Mouse (Mus musculus): ENCODE data around the gene Neurl1a. TPM values are rescaled to one million over a fixed set of nuclear protein-coding genes. Genes with fewer than 3 reads are reported as not detected.
"Not testable (repeated sequence)": the region's sequence is repeated elsewhere in the genome, so short reads cannot be mapped to it uniquely, and the experiment has no call there.

Gene Neurl1a
- 10 to 100 TPM; 24.8 to 27.3 TPM for total RNA-seq (2021)
- long read RNA-seq, experiment 1, full-length matches to known transcripts: 18 of 35 reads
- long read RNA-seq, experiment 1, partial matches to known transcripts: 16 of 35 reads
- long read RNA-seq, experiment 1, other reads (novel, unspliced or antisense): 1 of 35 reads
- long read RNA-seq, experiment 2, full-length matches to known transcripts: 15 of 45 reads
- long read RNA-seq, experiment 2, partial matches to known transcripts: 25 of 45 reads
- long read RNA-seq, experiment 2, other reads (novel, unspliced or antisense): 5 of 45 reads

- DNase-seq (ENCODE audit: low spot score in 2 of 2): peak; percentile 16 to 40
Measured at GRCm38 (mm10) chr19:47178431-47179271, at the start of gene Neurl1a. Gene Neurl1a (plus strand): TSS chr19:47178820.

GRCm38 (mm10) chr19:47128835-47129234 is 49.8 kb upstream of the Neurl1a start:
- no peak for DNase-seq (ENCODE audit: low spot score in 2 of 2)

- no peak for DNase-seq (ENCODE audit: low spot score in 2 of 2)
Measured at GRCm38 (mm10) chr19:47130551-47131125, 48.0 kb upstream of the Neurl1a start.

GRCm38 (mm10) chr19:47133161-47133560 is 45.5 kb upstream of the Neurl1a start:
- DNase-seq (ENCODE audit: low spot score in 2 of 2): no peak

- DNase-seq (ENCODE audit: low spot score in 2 of 2): no peak
Measured at GRCm38 (mm10) chr19:47135568-47135967, 43.1 kb upstream of the Neurl1a start.

GRCm38 (mm10) chr19:47136170-47136569 is 42.5 kb upstream of the Neurl1a start:
- no peak for DNase-seq (ENCODE audit: low spot score in 2 of 2)

GRCm38 (mm10) chr19:47137051-47137581 is 41.5 kb upstream of the Neurl1a start:
- DNase-seq (ENCODE audit: low spot score in 2 of 2): no peak

- peak in 1 of 2 experiments; percentile 30 for DNase-seq (ENCODE audit: low spot score in 2 of 2)
Measured at GRCm38 (mm10) chr19:47137771-47138421, 40.7 kb upstream of the Neurl1a start, which contains the start of gene Calhm2. Gene Calhm2 (minus strand): TSS chr19:47138294.

GRCm38 (mm10) chr19:47139611-47140010 is 39.0 kb upstream of the Neurl1a start:
- not testable (repeated sequence) for DNase-seq (ENCODE audit: low spot score in 2 of 2)

GRCm38 (mm10) chr19:47142438-47142837 is 36.2 kb upstream of the Neurl1a start:
- DNase-seq (ENCODE audit: low spot score in 2 of 2): no peak

GRCm38 (mm10) chr19:47144154-47144553 is 34.5 kb upstream of the Neurl1a start, which contains the start of gene Calhm1:
Gene Calhm1 (minus strand): TSS chr19:47144254.
- DNase-seq (ENCODE audit: low spot score in 2 of 2): no peak

- DNase-seq (ENCODE audit: low spot score in 2 of 2): no peak
Measured at GRCm38 (mm10) chr19:47148267-47148847, 30.3 kb upstream of the Neurl1a start.

- DNase-seq (ENCODE audit: low spot score in 2 of 2): no peak
Measured at GRCm38 (mm10) chr19:47149854-47150253, 28.8 kb upstream of the Neurl1a start.

GRCm38 (mm10) chr19:47151332-47152061 is 27.1 kb upstream of the Neurl1a start:
- no peak for DNase-seq (ENCODE audit: low spot score in 2 of 2)

- DNase-seq (ENCODE audit: low spot score in 2 of 2): no peak
Measured at GRCm38 (mm10) chr19:47152062-47152369, 26.6 kb upstream of the Neurl1a start.

GRCm38 (mm10) chr19:47153767-47154166 is 24.9 kb upstream of the Neurl1a start:
- no peak for DNase-seq (ENCODE audit: low spot score in 2 of 2)

GRCm38 (mm10) chr19:47157664-47158063 is 21.0 kb upstream of the Neurl1a start, which contains the start of gene Calhm3:
Gene Calhm3 (minus strand): TSS chr19:47157764.
- no peak for DNase-seq (ENCODE audit: low spot score in 2 of 2)

- DNase-seq (ENCODE audit: low spot score in 2 of 2): no peak
Measured at GRCm38 (mm10) chr19:47161669-47162068, 17.0 kb upstream of the Neurl1a start.

- no peak for DNase-seq (ENCODE audit: low spot score in 2 of 2)
Measured at GRCm38 (mm10) chr19:47163176-47163744, 15.4 kb upstream of the Neurl1a start.

- DNase-seq (ENCODE audit: low spot score in 2 of 2): no peak
Measured at GRCm38 (mm10) chr19:47166758-47167157, 11.9 kb upstream of the Neurl1a start.
